Mouse (Mus musculus) E14TG2a.4 (cell line): Measurements from ENCODE around the gene Cnn1.

Experiments
- CTCF ChIP-seq: conservative IDR thresholded peaks from 2 replicates; pipeline ENCODE4 v1.5.1; 2014; ENCODE audit warnings: low read length
- NANOG ChIP-seq: IDR thresholded peaks from 2 replicates; pipeline ENCODE4 v1.6.1; 2014; ENCODE audit warnings: borderline replicate concordance, low read length, mixed read lengths
- POU5F1 ChIP-seq: IDR thresholded peaks from 2 replicates; pipeline ENCODE4 v1.6.1; 2014; ENCODE audit warnings: low read length, borderline replicate concordance

DNA sequence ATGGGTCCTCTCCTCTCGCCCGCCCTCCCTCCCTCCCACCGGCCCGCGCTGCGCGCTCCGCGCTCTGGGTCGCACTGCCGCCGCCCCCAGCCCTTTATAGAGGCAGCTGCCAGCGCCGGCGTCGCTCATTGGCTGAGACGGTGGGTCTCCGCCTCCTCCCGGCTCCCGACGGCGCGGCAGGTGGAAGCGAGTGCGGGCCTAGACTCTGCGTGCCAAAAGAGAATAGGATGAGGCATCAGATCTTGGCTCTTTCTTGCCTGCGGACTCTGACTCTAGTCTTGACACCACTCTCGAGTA, 47.1 kb upstream of the Cnn1 start, which contains the start of gene Elavl3:
- TF ChIP-seq CTCF (no peak), POU5F1 (no peak), NANOG (no peak)
